Mouse (Mus musculus) stomach, postnatal 0 days (tissue): ENCODE data around the gene Gm10401. TPM values are rescaled to one million over a fixed set of nuclear protein-coding genes. Genes with fewer than 3 reads are reported as not detected.

Experiments
- ATAC-seq: fragments of 200-750 bp; cut with Nextera tagmentation; 2 replicates; pipeline ENCODE4 v1.8.0; 2017; ENCODE audit not compliant: low FRiP score, low TSS enrichment
- DNase-seq: peaks from one replicate; pipeline ENCODE4 v3.0.0-alpha.2; 2016; ENCODE audit warnings: low spot score
- H3K27ac ChIP-seq: fragments of 300-500 bp; sonication (generic); replicated peaks from 2 replicates; pipeline ENCODE4 v1.5.1; 2014; ENCODE audit warnings: mild to moderate bottlenecking, control low read depth
- H3K27me3 ChIP-seq: fragments of 300-500 bp; sonication (generic); 2 replicates; pipeline ENCODE4 v1.6.1; 2014; ENCODE audit warnings: low read length; ENCODE audit not compliant: control insufficient read depth, insufficient read depth
- H3K36me3 ChIP-seq: fragments of 300-500 bp; sonication (generic); 2 replicates; pipeline ENCODE4 v1.6.1; 2014; ENCODE audit warnings: low read length, mixed read lengths; ENCODE audit not compliant: control insufficient read depth, insufficient read depth
- H3K4me1 ChIP-seq: fragments of 300-500 bp; sonication (generic); replicated peaks from 2 replicates; pipeline ENCODE4 v1.6.1; 2014; ENCODE audit warnings: antibody characterized with exemption; ENCODE audit not compliant: control insufficient read depth, insufficient read depth
- H3K4me2 ChIP-seq: fragments of 300-500 bp; sonication (generic); replicated peaks from 2 replicates; pipeline ENCODE4 v1.6.1; 2014; ENCODE audit warnings: low read depth, mild to moderate bottlenecking, control low read depth, moderate library complexity
- H3K4me3 ChIP-seq: fragments of 300-500 bp; sonication (generic); 2 replicates; pipeline ENCODE4 v1.5.1; 2014; ENCODE audit warnings: low read depth, low read length, control low read depth
- H3K9ac ChIP-seq: fragments of 300-500 bp; sonication (generic); 2 replicates; pipeline ENCODE4 v1.6.1; 2014; ENCODE audit warnings: mild to moderate bottlenecking, low read length, control low read depth, mixed read lengths
- H3K9me3 ChIP-seq: fragments of 300-500 bp; sonication (generic); 2 replicates; pipeline ENCODE4 v1.6.1; 2016; ENCODE audit warnings: low read length; ENCODE audit not compliant: control insufficient read depth
- CTCF ChIP-seq: IDR thresholded peaks from 2 replicates; pipeline ENCODE4 v1.5.1; 2016; ENCODE audit warnings: antibody characterized with exemption, low read depth, mild to moderate bottlenecking, moderate library complexity
- EP300 ChIP-seq: optimal IDR thresholded peaks from 2 replicates; pipeline ENCODE3; 2016; ENCODE audit warnings: antibody characterized with exemption
- WGBS: fragments of 180-500 bp; shearing (Covaris S2); extraction: QIAGEN DNeasy Blood & Tissue Kit; methylation state at CpG from one replicate; pipeline ENCODE4 v1.1.7; 2014; 5-methylcytosine and 5-hydroxymethylcytosine counted together
- polyA plus RNA-seq: library from polyadenylated mRNA; unstranded; fragments of >200 nt; fragmentation: Nextera tagmentation; extraction: Ambion mirVana; gene quantifications from 2 replicates; pipeline ENCODE4 v1.2.1, GENCODE M21; 2015

The Gm10401 gene
- polyA plus RNA-seq, 1 experiment from 2014 or later, result 22.2 TPM

DNA sequence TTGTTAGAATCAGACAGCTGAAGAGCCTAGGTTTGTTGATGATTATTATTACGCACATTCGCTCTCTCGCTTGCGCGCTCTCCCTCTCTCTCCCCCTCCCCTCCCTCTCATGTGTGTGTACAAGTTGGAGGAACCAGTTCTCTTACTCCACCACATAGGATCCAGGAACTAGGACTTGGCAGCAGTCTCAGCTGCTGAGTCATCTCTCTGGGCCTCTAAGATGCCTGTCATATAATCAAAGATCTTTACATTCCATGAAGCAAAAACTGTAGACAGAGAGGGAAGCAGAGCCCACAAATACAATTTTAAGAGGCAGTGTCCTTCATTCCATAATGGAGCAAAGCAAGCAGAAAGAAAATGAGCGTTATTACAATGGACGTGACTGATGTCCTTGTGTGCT is 26.0 kb downstream of the Gm10401 start:
- Histone ChIP-seq H3K4me3 (no peak overlapping the region), H3K36me3 (peaks cover 5% of the 10 kb centered on the region), H3K9me3 (no peaks in the 10 kb centered on the region), H3K27ac (peak overlapping the region; percentile 83), H3K27me3 (no peaks in the 10 kb centered on the region), H3K4me2 (no peak overlapping the region; the same call in 1 of the 2 replicates), H3K4me1 (peaks cover 7% of the 10 kb centered on the region), H3K9ac (no peak overlapping the region)
- WGBS, result 34% methylated on average over 7 of the region's 7 CpGs
- ATAC-seq (peak; percentile 91), DNase-seq (peak; percentile 79)
- no peak for TF ChIP-seq CTCF
- TF ChIP-seq EP300, result no peak

- Histone ChIP-seq H3K27me3 (no peaks in the 10 kb centered on the region), H3K4me1 (peaks cover 7% of the 10 kb centered on the region), H3K9me3 (no peaks in the 10 kb centered on the region), H3K4me3 (no peak overlapping the region), H3K9ac (no peak overlapping the region), H3K27ac (peak overlapping the region; percentile 80), H3K36me3 (peaks cover 5% of the 10 kb centered on the region), H3K4me2 (no peak overlapping the region; the same call in 1 of the 2 replicates)
- TF ChIP-seq CTCF (no peak), EP300 (peak; percentile 65)
- WGBS, result 68% methylated on average over 11 of the region's 11 CpGs
- peak; percentile 37; the same call in 1 of the 2 replicates for ATAC-seq
- no peak for DNase-seq
These were observed 26.8 kb downstream of the Gm10401 start for GRCm38 (mm10) chr5:115071096-115071901.

DNA sequence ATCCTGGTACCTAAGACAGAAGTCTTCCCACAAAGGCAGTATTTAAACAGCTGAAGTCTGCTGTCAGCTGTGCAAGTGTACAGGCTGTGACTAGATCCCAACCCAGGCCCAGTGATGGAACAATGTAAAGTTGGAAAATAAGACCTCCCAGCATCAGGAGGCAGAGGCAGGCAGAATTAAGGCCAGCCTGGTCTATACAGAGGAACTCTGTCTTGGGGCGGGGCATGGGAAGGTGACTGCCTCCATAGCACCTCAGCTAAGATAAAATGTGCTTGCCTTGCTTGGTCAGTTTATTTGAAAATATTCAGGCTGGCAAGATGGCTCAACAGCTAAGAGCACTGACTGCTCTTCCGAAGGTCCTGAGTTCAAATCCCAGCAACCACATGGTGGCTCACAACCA is 27.6 kb downstream of the Gm10401 start:
- no peak for TF ChIP-seq CTCF
- TF ChIP-seq EP300, result no peak
- no peak overlapping the region for H3K4me2 ChIP-seq
- H3K4me1 ChIP-seq, result peaks cover 7% of the 10 kb centered on the region
- 98% methylated on average over 2 of the region's 2 CpGs for WGBS
- no peaks in the 10 kb centered on the region for H3K27me3 ChIP-seq
- H3K9me3 ChIP-seq, result no peaks in the 10 kb centered on the region
- no peak overlapping the region for H3K27ac ChIP-seq
- H3K9ac ChIP-seq, result no peak overlapping the region
- ATAC-seq (no peak), DNase-seq (no peak)
- no peak overlapping the region for H3K4me3 ChIP-seq
- H3K36me3 ChIP-seq, result peaks cover 5% of the 10 kb centered on the region

- ATAC-seq (no peak), DNase-seq (no peak)
- Histone ChIP-seq H3K4me3 (no peak overlapping the region), H3K36me3 (no peaks in the 10 kb centered on the region), H3K9me3 (no peaks in the 10 kb centered on the region), H3K27me3 (no peaks in the 10 kb centered on the region), H3K27ac (no peak overlapping the region), H3K4me2 (no peak overlapping the region), H3K4me1 (peaks cover 7% of the 10 kb centered on the region), H3K9ac (no peak overlapping the region)
- WGBS, result 76% methylated on average over 3 of the region's 3 CpGs
- TF ChIP-seq EP300 (no peak), CTCF (no peak)
These were observed 28.5 kb downstream of the Gm10401 start for GRCm38 (mm10) chr5:115069611-115070010.

DNA sequence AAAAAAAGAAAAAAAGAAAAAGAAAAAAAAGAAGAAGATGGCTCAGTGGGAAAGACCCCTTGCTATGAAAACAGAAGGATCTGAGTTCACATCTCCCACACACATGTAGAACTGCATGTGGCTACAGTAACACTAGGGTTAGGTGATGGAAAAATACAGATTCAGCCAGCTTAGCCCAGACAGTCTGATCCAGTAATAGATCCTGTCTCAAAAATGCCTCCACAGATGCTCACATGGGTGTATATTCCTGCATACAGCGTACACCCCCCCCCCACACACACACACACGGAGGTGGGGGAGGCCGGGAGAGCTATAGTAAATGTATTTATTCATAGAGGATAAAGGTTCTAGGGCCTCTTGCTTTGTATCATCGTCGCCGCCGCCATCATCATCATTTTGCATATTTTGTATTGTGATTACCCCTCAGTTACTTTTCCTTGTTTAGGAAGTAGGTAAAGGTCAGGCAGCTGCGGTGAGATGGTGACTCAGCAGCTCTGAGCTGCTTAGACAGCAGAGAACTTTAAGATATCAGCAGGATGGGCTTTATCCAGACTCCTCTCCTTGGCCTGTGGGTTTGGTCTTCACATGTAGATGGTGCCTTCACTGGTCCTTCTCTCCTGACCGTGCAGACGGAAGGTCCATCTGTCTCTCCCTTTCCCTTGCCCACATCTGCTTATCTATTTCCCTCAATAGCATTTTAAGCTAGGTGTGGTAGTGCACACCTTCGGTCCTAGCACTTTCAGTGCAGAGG is 29.2 kb downstream of the Gm10401 start:
- Histone ChIP-seq H3K27me3 (no peaks in the 10 kb centered on the region), H3K4me2 (no peak overlapping the region), H3K4me1 (peaks cover 7% of the 10 kb centered on the region), H3K27ac (0 out of 2 replicates have a peak overlapping the region, but pooled peaks have one; percentile 31), H3K9me3 (no peaks in the 10 kb centered on the region), H3K9ac (no peak overlapping the region), H3K4me3 (no peak overlapping the region), H3K36me3 (no peaks in the 10 kb centered on the region)
- 71% methylated on average over 11 of the region's 11 CpGs for WGBS
- DNase-seq (no peak), ATAC-seq (no peak)
- TF ChIP-seq CTCF (no peak), EP300 (no peak)
